Mouse (Mus musculus) liver, embryonic 14.5 days (tissue): ENCODE measurements around the gene Ndufaf3. TPM values are rescaled to one million over a fixed set of nuclear protein-coding genes. Genes with fewer than 3 reads are reported as not detected.

ENCODE experiments used
- ATAC-seq: fragments of 200-750 bp; cut with Nextera tagmentation; 2 replicates; pipeline ENCODE4 v1.8.0; 2017; ENCODE audit warnings: moderate number of reproducible peaks, mild to moderate bottlenecking, moderate library complexity; ENCODE audit not compliant: insufficient read depth
- DNase-seq, 3 experiments: peaks; one replicate each; pipeline ENCODE4 v3.0.0-alpha.2; 2012 to 2013; ENCODE audit warnings: low read depth in 3 of 3, low spot score in 3 of 3
- H3K27ac ChIP-seq: fragments of 300-500 bp; sonication (generic); 2 replicates; pipeline ENCODE4 v1.5.1; 2014; ENCODE audit warnings: moderate library complexity, mild to moderate bottlenecking, control low read depth, inconsistent platforms
- H3K27me3 ChIP-seq: fragments of 300-500 bp; sonication (generic); 2 replicates; pipeline ENCODE4 v1.6.1; 2014; ENCODE audit warnings: mild to moderate bottlenecking, low read length, moderate library complexity; ENCODE audit not compliant: control insufficient read depth, insufficient read depth
- H3K36me3 ChIP-seq: fragments of 300-500 bp; sonication (generic); replicated peaks from 2 replicates; pipeline ENCODE4 v1.6.1; 2014; ENCODE audit warnings: low read depth; ENCODE audit not compliant: control insufficient read depth, insufficient read depth
- H3K4me1 ChIP-seq, 2 experiments: fragments of 200-500 bp in 1 of 2; fragments of 300-500 bp in 1 of 2; sonication (generic) in 1 of 2; replicated peaks; 2 replicates each; pipeline ENCODE4 v1.6.1; 2012 to 2014; ENCODE audit warnings: antibody characterized with exemption in 1 of 2, inconsistent platforms in 1 of 2, low read length in 1 of 2; ENCODE audit not compliant: control insufficient read depth in 2 of 2, insufficient read depth in 2 of 2
- H3K4me2 ChIP-seq: fragments of 300-500 bp; sonication (generic); 2 replicates; pipeline ENCODE4 v1.6.1; 2014; ENCODE audit warnings: low read depth, mild to moderate bottlenecking, control low read depth, moderate library complexity
- H3K4me3 ChIP-seq, 2 experiments: fragments of 200-500 bp in 1 of 2; fragments of 300-500 bp in 1 of 2; sonication (generic) in 1 of 2; 2 replicates each; pipeline ENCODE4 v1.5.1; 2012 to 2014; ENCODE audit warnings: low read depth in 2 of 2, low read length in 2 of 2, mild to moderate bottlenecking in 2 of 2, control low read depth in 1 of 2, inconsistent platforms in 1 of 2, moderate library complexity in 1 of 2; ENCODE audit not compliant: insufficient read depth in 1 of 2
- H3K9ac ChIP-seq: fragments of 300-500 bp; sonication (generic); replicated peaks from 2 replicates; pipeline ENCODE4 v1.6.1; 2014; ENCODE audit warnings: mild to moderate bottlenecking, control low read depth, moderate library complexity
- H3K9me3 ChIP-seq: fragments of 300-500 bp; sonication (generic); 2 replicates; pipeline ENCODE4 v1.6.1; 2016; ENCODE audit warnings: low read length, mixed read lengths; ENCODE audit not compliant: control insufficient read depth
- CTCF ChIP-seq: IDR thresholded peaks from 2 replicates; pipeline ENCODE4 v1.5.1; 2016; ENCODE audit warnings: antibody characterized with exemption, low read depth, control low read depth
- EP300 ChIP-seq: IDR thresholded peaks from 2 replicates; pipeline ENCODE4 v1.6.1; 2016; ENCODE audit warnings: antibody characterized with exemption, low read depth
- WGBS: fragments of 180-500 bp; shearing (Covaris S2); extraction: QIAGEN DNeasy Blood & Tissue Kit; methylation state at CpG from one replicate; pipeline ENCODE4 v1.1.7; 2014; ENCODE audit not compliant: insufficient replicate concordance; 5-methylcytosine and 5-hydroxymethylcytosine counted together
- polyA plus RNA-seq, 2 experiments: library from polyadenylated mRNA; depleted of rRNA in 1 of 2; stranded (reverse) in 1 of 2; unstranded in 1 of 2; fragments of >200 nt; fragmentation: Nextera tagmentation in 1 of 2; extraction: Ambion mirVana in 1 of 2; gene quantifications; 2 replicates each; pipeline versions ENCODE4 v1.2.1 to v1.2.3; 2012 to 2014

Gene Ndufaf3
- polyA plus RNA-seq, 2 experiments = 12.1 to 36.1 TPM

GRCm38 (mm10) chr9:108573774-108574690 is 6.8 kb upstream of the Ndufaf3 start:
- TF ChIP-seq EP300 (no peak), CTCF (peak; percentile 78)
- ATAC-seq (no peak), DNase-seq (no peak)
- H3K36me3 ChIP-seq = peaks cover 6% of the 10 kb centered on the region
- no peak overlapping the region for H3K27ac ChIP-seq
- H3K9me3 ChIP-seq = no peaks in the 10 kb centered on the region
- H3K4me2 ChIP-seq = no peak overlapping the region
- peaks cover 3 to 13% of the 10 kb centered on the region in 2 experiments for H3K4me1 ChIP-seq
- H3K4me3 ChIP-seq = no peak overlapping the region
- 66% methylated on average over 26 of the region's 26 CpGs for WGBS
- H3K27me3 ChIP-seq = no peaks in the 10 kb centered on the region
- no peak overlapping the region for H3K9ac ChIP-seq

DNA sequence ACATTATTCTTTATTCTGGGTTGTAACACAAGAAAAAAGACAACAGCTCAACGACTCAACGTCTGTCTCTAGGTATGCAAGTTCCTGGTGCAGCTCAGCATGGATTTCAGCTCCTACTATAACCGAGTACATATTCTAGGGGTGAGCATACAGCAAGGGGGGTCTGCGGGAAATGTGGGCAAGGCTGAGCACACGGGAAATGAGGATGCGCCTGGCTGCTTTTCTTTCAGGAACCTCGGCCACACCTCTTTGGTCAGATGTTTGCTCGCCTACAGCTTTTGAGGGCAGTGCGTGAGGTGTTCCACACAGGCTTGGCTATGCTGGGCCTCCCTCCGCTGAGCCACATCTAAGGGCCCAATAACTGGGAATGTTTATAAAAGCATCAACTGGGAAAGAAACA is 5.1 kb upstream of the Ndufaf3 start:
- H3K4me3 ChIP-seq = no peak overlapping the region
- H3K9ac ChIP-seq = no peak overlapping the region
- no peak overlapping the region for H3K4me2 ChIP-seq
- DNase-seq (no peak), ATAC-seq (no peak)
- H3K27me3 ChIP-seq = no peaks in the 10 kb centered on the region
- H3K36me3 ChIP-seq = peaks cover 6% of the 10 kb centered on the region
- TF ChIP-seq CTCF (no peak), EP300 (no peak)
- H3K4me1 ChIP-seq = peaks cover 12 to 17% of the 10 kb centered on the region in 2 experiments
- WGBS = 72% methylated on average over 10 of the region's 10 CpGs
- H3K27ac ChIP-seq = no peak overlapping the region
- no peaks in the 10 kb centered on the region for H3K9me3 ChIP-seq

GRCm38 (mm10) chr9:108571401-108571973 is 4.3 kb upstream of the Ndufaf3 start:
- Histone ChIP-seq H3K4me2 (no peak overlapping the region), H3K36me3 (peaks cover 6% of the 10 kb centered on the region), H3K4me1 (peaks cover 12 to 17% of the 10 kb centered on the region in 2 experiments), H3K9me3 (no peaks in the 10 kb centered on the region), H3K27ac (no peak overlapping the region), H3K27me3 (no peaks in the 10 kb centered on the region), H3K9ac (no peak overlapping the region), H3K4me3 (no peak overlapping the region)
- no peak for ATAC-seq
- no peak for TF ChIP-seq CTCF
- no peak for TF ChIP-seq EP300
- WGBS = 86% methylated on average over 16 of the region's 16 CpGs
- no peak for DNase-seq

- Histone ChIP-seq H3K4me3 (peak overlapping the region; percentile 66 to 73), H3K4me2 (peak overlapping the region; percentile 99), H3K27me3 (no peaks in the 10 kb centered on the region), H3K36me3 (peaks cover 10% of the 10 kb centered on the region), H3K27ac (peak overlapping the region; percentile 31), H3K4me1 (peaks cover 12 to 21% of the 10 kb centered on the region in 2 experiments), H3K9ac (peak overlapping the region; percentile 46), H3K9me3 (no peaks in the 10 kb centered on the region)
- under 1% methylated on average over 40 of the region's 40 CpGs for WGBS
- peak; percentile 93 for TF ChIP-seq CTCF
- no peak for TF ChIP-seq EP300
- DNase-seq (peak; percentile 68 to 80 (median 70)), ATAC-seq (peak; percentile 12)
These were observed 3.1 kb upstream of the Ndufaf3 start for GRCm38 (mm10) chr9:108570207-108570896.
